Mouse (Mus musculus) liver, embryonic 14.5 days (tissue): Measurements from ENCODE around the gene Edem1. TPM values are rescaled to one million over a fixed set of nuclear protein-coding genes. Genes with fewer than 3 reads are reported as not detected.

Source experiments
- ATAC-seq: fragments of 200-750 bp; cut with Nextera tagmentation; 2 replicates; pipeline ENCODE4 v1.8.0; 2017; ENCODE audit warnings: moderate number of reproducible peaks, mild to moderate bottlenecking, moderate library complexity; ENCODE audit not compliant: insufficient read depth
- DNase-seq, 3 experiments: peaks; one replicate each; pipeline ENCODE4 v3.0.0-alpha.2; 2012 to 2013; ENCODE audit warnings: low read depth in 3 of 3, low spot score in 3 of 3
- H3K27ac ChIP-seq: fragments of 300-500 bp; sonication (generic); 2 replicates; pipeline ENCODE4 v1.5.1; 2014; ENCODE audit warnings: moderate library complexity, mild to moderate bottlenecking, control low read depth, inconsistent platforms
- H3K27me3 ChIP-seq: fragments of 300-500 bp; sonication (generic); 2 replicates; pipeline ENCODE4 v1.6.1; 2014; ENCODE audit warnings: mild to moderate bottlenecking, low read length, moderate library complexity; ENCODE audit not compliant: control insufficient read depth, insufficient read depth
- H3K36me3 ChIP-seq: fragments of 300-500 bp; sonication (generic); replicated peaks from 2 replicates; pipeline ENCODE4 v1.6.1; 2014; ENCODE audit warnings: low read depth; ENCODE audit not compliant: control insufficient read depth, insufficient read depth
- H3K4me1 ChIP-seq, 2 experiments: fragments of 200-500 bp in 1 of 2; fragments of 300-500 bp in 1 of 2; sonication (generic) in 1 of 2; replicated peaks; 2 replicates each; pipeline ENCODE4 v1.6.1; 2012 to 2014; ENCODE audit warnings: antibody characterized with exemption in 1 of 2, inconsistent platforms in 1 of 2, low read length in 1 of 2; ENCODE audit not compliant: control insufficient read depth in 2 of 2, insufficient read depth in 2 of 2
- H3K4me2 ChIP-seq: fragments of 300-500 bp; sonication (generic); 2 replicates; pipeline ENCODE4 v1.6.1; 2014; ENCODE audit warnings: low read depth, mild to moderate bottlenecking, control low read depth, moderate library complexity
- H3K4me3 ChIP-seq, 2 experiments: fragments of 200-500 bp in 1 of 2; fragments of 300-500 bp in 1 of 2; sonication (generic) in 1 of 2; 2 replicates each; pipeline ENCODE4 v1.5.1; 2012 to 2014; ENCODE audit warnings: low read depth in 2 of 2, low read length in 2 of 2, mild to moderate bottlenecking in 2 of 2, control low read depth in 1 of 2, inconsistent platforms in 1 of 2, moderate library complexity in 1 of 2; ENCODE audit not compliant: insufficient read depth in 1 of 2
- H3K9ac ChIP-seq: fragments of 300-500 bp; sonication (generic); replicated peaks from 2 replicates; pipeline ENCODE4 v1.6.1; 2014; ENCODE audit warnings: mild to moderate bottlenecking, control low read depth, moderate library complexity
- H3K9me3 ChIP-seq: fragments of 300-500 bp; sonication (generic); 2 replicates; pipeline ENCODE4 v1.6.1; 2016; ENCODE audit warnings: low read length, mixed read lengths; ENCODE audit not compliant: control insufficient read depth
- CTCF ChIP-seq: IDR thresholded peaks from 2 replicates; pipeline ENCODE4 v1.5.1; 2016; ENCODE audit warnings: antibody characterized with exemption, low read depth, control low read depth
- EP300 ChIP-seq: IDR thresholded peaks from 2 replicates; pipeline ENCODE4 v1.6.1; 2016; ENCODE audit warnings: antibody characterized with exemption, low read depth
- WGBS: fragments of 180-500 bp; shearing (Covaris S2); extraction: QIAGEN DNeasy Blood & Tissue Kit; methylation state at CpG from one replicate; pipeline ENCODE4 v1.1.7; 2014; ENCODE audit not compliant: insufficient replicate concordance; 5-methylcytosine and 5-hydroxymethylcytosine counted together
- polyA plus RNA-seq, 2 experiments: library from polyadenylated mRNA; depleted of rRNA in 1 of 2; stranded (reverse) in 1 of 2; unstranded in 1 of 2; fragments of >200 nt; fragmentation: Nextera tagmentation in 1 of 2; extraction: Ambion mirVana in 1 of 2; gene quantifications; 2 replicates each; pipeline versions ENCODE4 v1.2.1 to v1.2.3; 2012 to 2014

Edem1 gene
- polyA plus RNA-seq, 2 experiments, result 9.6 to 22.4 TPM

GRCm38 (mm10) chr6:108892589-108892988 is 64.1 kb downstream of the Edem1 start:
- 58% methylated on average over 5 of the region's 5 CpGs for WGBS

GRCm38 (mm10) chr6:108895129-108895528 is 66.7 kb downstream of the Edem1 start:
- Histone ChIP-seq H3K27me3 (no peaks in the 10 kb centered on the region), H3K4me3 (no peak overlapping the region), H3K36me3 (no peaks in the 10 kb centered on the region), H3K4me2 (no peak overlapping the region), H3K4me1 (no peaks in the 10 kb centered on the region), H3K9me3 (no peaks in the 10 kb centered on the region), H3K27ac (no peak overlapping the region), H3K9ac (no peak overlapping the region)
- WGBS, result 41% methylated on average over 2 of the region's 2 CpGs
- DNase-seq (no peak), ATAC-seq (no peak)
- TF ChIP-seq CTCF, result no peak
- no peak for TF ChIP-seq EP300

More at GRCm38 (mm10) chr6:108892589-108892988, 64.1 kb downstream of the Edem1 start:
- Histone ChIP-seq H3K36me3 (no peaks in the 10 kb centered on the region), H3K4me1 (no peaks in the 10 kb centered on the region), H3K4me2 (no peak overlapping the region), H3K9ac (no peak overlapping the region), H3K27me3 (no peaks in the 10 kb centered on the region), H3K9me3 (no peaks in the 10 kb centered on the region), H3K4me3 (no peak overlapping the region), H3K27ac (no peak overlapping the region)
- ATAC-seq (no peak), DNase-seq (no peak)
- TF ChIP-seq CTCF (no peak), EP300 (no peak)

- H3K4me1 ChIP-seq, result no peaks in the 10 kb centered on the region
- no peak overlapping the region for H3K4me3 ChIP-seq
- H3K4me2 ChIP-seq, result no peak overlapping the region
- no peak overlapping the region for H3K27ac ChIP-seq
- DNase-seq, result no peak
- no peaks in the 10 kb centered on the region for H3K9me3 ChIP-seq
- WGBS, result 70% methylated on average over 3 of the region's 3 CpGs
- H3K27me3 ChIP-seq, result no peaks in the 10 kb centered on the region
- no peaks in the 10 kb centered on the region for H3K36me3 ChIP-seq
- TF ChIP-seq EP300 (no peak), CTCF (no peak)
- H3K9ac ChIP-seq, result no peak overlapping the region
- no peak for ATAC-seq
These were observed 67.5 kb downstream of the Edem1 start for GRCm38 (mm10) chr6:108895976-108896375.

- TF ChIP-seq CTCF (no peak), EP300 (no peak)
- H3K4me2 ChIP-seq, result no peak overlapping the region
- no peak for ATAC-seq
- 58% methylated on average over 8 of the region's 8 CpGs for WGBS
- no peaks in the 10 kb centered on the region for H3K9me3 ChIP-seq
- H3K4me3 ChIP-seq, result no peak overlapping the region
- H3K27ac ChIP-seq, result no peak overlapping the region
- no peak for DNase-seq
- no peaks in the 10 kb centered on the region for H3K36me3 ChIP-seq
- no peaks in the 10 kb centered on the region for H3K4me1 ChIP-seq
- H3K9ac ChIP-seq, result no peak overlapping the region
- no peaks in the 10 kb centered on the region for H3K27me3 ChIP-seq
These were observed 68.2 kb downstream of the Edem1 start for GRCm38 (mm10) chr6:108896525-108897087.

GRCm38 (mm10) chr6:108899231-108899630 is 70.8 kb downstream of the Edem1 start:
- H3K4me3 ChIP-seq, result no peak overlapping the region
- no peaks in the 10 kb centered on the region for H3K9me3 ChIP-seq
- no peaks in the 10 kb centered on the region for H3K27me3 ChIP-seq
- TF ChIP-seq CTCF, result no peak
- TF ChIP-seq EP300, result no peak
- no peaks in the 10 kb centered on the region for H3K4me1 ChIP-seq
- no peak overlapping the region for H3K9ac ChIP-seq
- no peak overlapping the region for H3K27ac ChIP-seq
- no peak overlapping the region for H3K4me2 ChIP-seq
- ATAC-seq (no peak), DNase-seq (no peak)
- WGBS, result 38% methylated on average over 2 of the region's 2 CpGs
- H3K36me3 ChIP-seq, result no peaks in the 10 kb centered on the region
